Mouse (Mus musculus) left cerebral cortex, postnatal 36 days (tissue): ENCODE measurements around the gene Usp37. TPM values are rescaled to one million over a fixed set of nuclear protein-coding genes. Genes with fewer than 3 reads are reported as not detected.

Experiments used
- DNase-seq, 2 experiments: peaks; one replicate each; pipeline ENCODE4 v3.0.0; 2021 to 2022; ENCODE audit warnings: low spot score in 2 of 2, mixed read lengths in 1 of 2
- intact Hi-C: fragments of 180-260 bp; cut with DNase I; formaldehyde crosslinking; loops from one replicate; pipeline ENCODE4 v1.15.1; 2025
- microRNA-seq: library from miRNA; unstranded; fragments of <30 nt; microRNA quantifications from one replicate; pipeline ENCODE4 v1.2.0, GENCODE M21; 2022
- total RNA-seq, 2 experiments: library from RNA; stranded (reverse); gene quantifications; 2 replicates each; pipeline ENCODE4 v1.2.3; 2021

Usp37 gene
- total RNA-seq, 2 experiments from 2014 or later, result 21.5 to 24.5 TPM

DNA sequence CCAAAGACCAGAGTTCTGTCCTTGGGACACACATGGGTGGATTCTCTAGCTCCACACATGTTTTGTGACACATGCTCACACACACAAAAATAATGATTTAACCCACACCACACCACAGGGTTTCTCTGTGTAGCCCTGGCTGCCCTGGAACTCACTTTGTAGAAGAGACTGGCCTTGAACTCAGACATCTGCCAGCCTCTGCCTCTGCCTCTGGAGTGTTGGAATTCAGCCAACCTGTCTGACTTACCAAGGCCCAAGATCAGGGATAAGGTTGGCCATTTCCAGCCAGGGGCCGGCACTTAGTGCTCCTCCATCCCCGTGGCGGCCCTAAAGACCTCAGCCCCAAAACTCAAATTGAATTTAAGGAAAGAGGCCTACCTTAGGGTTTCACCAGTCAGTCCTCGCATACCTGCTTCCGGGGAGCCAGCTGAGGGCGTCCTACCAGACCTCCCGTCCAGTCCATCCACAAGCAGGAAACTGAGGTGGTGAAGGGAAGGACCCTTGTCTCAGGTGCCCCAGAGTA, 155.6 kb downstream of the Usp37 start:
- intact Hi-C loops, result loop anchor here (5.0 kb wide), 1 partner anchor 56 kb away; no protein-coding TSS in a partner anchor
- DNase-seq, result no peak

DNA sequence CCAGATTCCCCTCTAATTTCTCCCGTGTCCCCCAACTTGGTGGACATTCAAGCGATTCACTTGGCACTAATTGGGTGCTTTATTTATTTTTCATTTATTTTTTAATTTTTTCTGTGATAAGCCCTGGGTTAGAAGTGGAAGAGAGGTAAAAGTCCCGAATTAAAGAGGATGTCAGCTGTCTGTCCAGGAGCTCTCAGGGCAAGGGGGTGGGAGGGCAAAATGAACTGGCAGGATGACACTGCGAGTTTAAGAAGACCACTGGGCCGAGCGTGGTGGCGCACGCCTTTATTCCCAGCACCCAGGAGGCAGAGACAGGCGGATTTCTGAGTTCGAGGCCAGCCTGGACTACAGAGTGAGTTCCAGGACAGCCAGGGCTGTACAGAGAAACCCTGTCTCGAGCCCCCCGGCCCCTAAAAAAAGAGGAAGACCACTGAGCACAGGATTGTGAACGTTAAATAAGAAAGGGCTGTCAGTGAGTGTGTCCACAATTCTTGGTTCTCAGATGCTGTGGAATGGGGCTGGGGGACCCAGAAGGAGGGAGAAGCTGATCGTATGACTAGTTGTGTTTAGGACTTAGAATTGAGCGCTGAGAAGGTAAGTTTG, 156.6 kb downstream of the Usp37 start:
- intact Hi-C loops, result loop anchor here (5.0 kb wide), 1 partner anchor 55 kb away; no protein-coding TSS in a partner anchor
- no peak for DNase-seq

DNA sequence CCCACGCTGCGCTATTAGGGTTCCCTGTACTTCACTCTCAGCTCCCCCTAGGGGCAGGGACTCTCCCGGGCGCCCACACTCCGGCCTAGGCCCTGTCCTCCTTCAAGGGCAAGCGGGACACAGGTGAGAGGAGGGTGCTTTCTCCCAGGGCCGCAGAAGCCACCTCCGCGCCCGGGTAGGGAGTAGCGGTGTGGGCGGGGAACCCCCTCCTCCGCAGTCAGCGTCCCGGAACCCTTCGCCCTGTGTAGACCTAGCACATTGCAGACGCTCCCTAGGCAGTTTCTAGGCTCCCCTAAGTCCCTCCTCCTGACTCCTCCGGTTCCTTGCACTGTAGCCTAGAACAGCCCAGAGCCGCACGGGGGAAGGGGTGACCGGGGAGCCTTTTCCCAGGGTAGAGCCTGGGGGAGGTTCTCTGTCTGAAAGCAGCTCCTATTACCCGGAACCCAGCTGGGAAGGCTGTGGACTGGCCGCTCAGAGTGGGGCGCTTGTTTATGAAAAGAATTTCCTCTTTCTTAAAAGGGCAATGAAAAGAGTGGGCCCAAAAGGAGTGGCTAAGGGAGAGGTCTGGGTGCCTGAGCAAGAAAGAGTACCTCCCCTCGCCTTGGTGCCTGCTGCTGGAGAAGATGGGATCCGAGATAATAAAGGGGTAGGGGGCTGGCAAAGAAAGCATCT, 157.2 kb downstream of the Usp37 start:
- intact Hi-C loops, result loop anchor here (5.0 kb wide), 1 partner anchor 55 kb away; no protein-coding TSS in a partner anchor
- peak; percentile 96 to 97 for DNase-seq

DNA sequence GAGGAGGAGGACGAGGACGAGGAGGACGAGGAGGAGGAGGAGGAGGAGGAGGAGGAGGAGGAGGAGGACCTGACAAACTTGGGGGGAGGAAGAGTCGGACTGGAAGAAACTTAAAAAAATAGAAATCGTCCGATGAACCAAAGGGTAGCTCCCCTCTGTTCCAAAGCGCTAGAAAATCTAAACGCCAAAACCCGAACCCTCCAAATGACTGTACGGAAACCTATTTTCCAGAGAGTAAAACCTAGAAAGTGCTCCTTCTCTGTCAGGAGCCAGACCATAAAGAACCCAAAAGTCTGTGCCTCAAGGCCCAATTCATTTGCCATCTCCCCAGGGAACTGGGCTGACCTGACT, 157.7 kb downstream of the Usp37 start:
- intact Hi-C loops, result loop anchor here (5.0 kb wide), 1 partner anchor 54 kb away; no protein-coding TSS in a partner anchor
- no peak for DNase-seq

DNA sequence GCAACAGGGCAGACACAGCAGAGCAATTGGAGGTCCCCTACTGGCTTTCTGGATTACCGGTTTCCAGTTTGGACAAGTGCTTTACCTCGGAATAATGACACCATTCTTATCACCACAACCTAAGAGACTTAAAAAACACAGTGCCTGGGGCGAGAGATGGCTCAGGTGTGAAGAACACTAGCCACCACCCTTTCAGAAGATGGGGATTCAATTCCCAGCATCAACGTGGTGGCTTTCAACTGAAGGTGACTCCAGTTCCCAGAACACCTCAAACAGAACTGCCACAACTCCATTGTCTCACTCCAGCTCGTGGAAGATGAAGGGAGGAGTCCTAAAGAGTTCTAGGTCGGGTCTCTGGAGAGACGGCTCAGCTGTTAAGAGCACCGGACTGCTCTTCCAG, 158.6 kb downstream of the Usp37 start:
- intact Hi-C loops, result loop anchor here (5.0 kb wide), 1 partner anchor 53 kb away; no protein-coding TSS in a partner anchor
- DNase-seq, result no peak

Small RNAs within 50 kb of the gene (microRNA-seq; reads per million reads assigned to microRNA genes)
- not detected for gene Gm25035
- 4,689 reads per million, percentile 91 among the genes with 10 or more reads in this experiment for gene Mir26b

Other genes starting within 250 kb of the Usp37 start
- 10 to 100 TPM; 21.5 to 26.4 TPM for gene Tmbim1, start 238.7 kb downstream of the Usp37 start, total RNA-seq
- 1 to 10 TPM; 1.3 TPM for gene Catip, start 182.2 kb downstream of the Usp37 start, total RNA-seq
- 1 to 10 TPM; 2.6 to 5.1 TPM for gene Slc11a1, start 169.1 kb downstream of the Usp37 start, total RNA-seq
- 10 to 100 TPM; 23.0 to 25.2 TPM for gene Ctdsp1, start 152.8 kb downstream of the Usp37 start, total RNA-seq
- gene Vil1, start 134.9 kb downstream of the Usp37 start, total RNA-seq, result 1 to 10 TPM in 1 of 2 experiments, under 1 TPM in 1; 0.39 to 1.1 TPM
- 10 to 100 TPM; 24.9 to 28.0 TPM for gene Cnot9, start 38.2 kb downstream of the Usp37 start, total RNA-seq
- gene Plcd4, start 1.4 kb downstream of the Usp37 start, total RNA-seq, result 10 to 100 TPM; 12.0 to 17.3 TPM
- 10 to 100 TPM; 25.2 to 35.0 TPM for gene Zfp142, start 44.0 kb upstream of the Usp37 start, total RNA-seq
- 10 to 100 TPM; 22.5 to 24.7 TPM for gene Bcs1l, start 44.0 kb upstream of the Usp37 start, total RNA-seq
- 10 to 100 TPM; 46.7 to 68.2 TPM for gene Rnf25, start 57.1 kb upstream of the Usp37 start, total RNA-seq
- 1 to 10 TPM; 3.7 to 6.9 TPM for gene Stk36, start 57.2 kb upstream of the Usp37 start, total RNA-seq
- gene Ttll4, start 117.5 kb upstream of the Usp37 start, total RNA-seq, result 10 to 100 TPM; 15.1 to 33.5 TPM
- gene Cyp27a1, start 169.3 kb upstream of the Usp37 start, total RNA-seq, result 1 to 10 TPM; 2.3 to 3.3 TPM
- gene Prkag3, start 204.9 kb upstream of the Usp37 start, total RNA-seq, result under 1 TPM in 1 of 2 experiments, not detected in 1; 0.14 TPM
- 1 to 10 TPM; 1.4 to 4.0 TPM for gene Wnt6, start 227.6 kb upstream of the Usp37 start, total RNA-seq
- 10 to 100 TPM in 1 of 2 experiments, 1 to 10 TPM in 1; 8.5 to 12.7 TPM for gene Wnt10a, start 247.2 kb upstream of the Usp37 start, total RNA-seq